Mouse (Mus musculus) telencephalon, adult 2 months (tissue): ENCODE results near the gene Uap1.

Experiments used
- DNase-seq: peaks from one replicate; pipeline ENCODE4 v3.0.0-alpha.2; 2011; ENCODE audit warnings: low read depth, low spot score

Uap1 gene

GRCm38 (mm10) chr1:170164913-170165312 lies 9.8 kb downstream of the Uap1 start:
- DNase-seq, result no peak

DNA sequence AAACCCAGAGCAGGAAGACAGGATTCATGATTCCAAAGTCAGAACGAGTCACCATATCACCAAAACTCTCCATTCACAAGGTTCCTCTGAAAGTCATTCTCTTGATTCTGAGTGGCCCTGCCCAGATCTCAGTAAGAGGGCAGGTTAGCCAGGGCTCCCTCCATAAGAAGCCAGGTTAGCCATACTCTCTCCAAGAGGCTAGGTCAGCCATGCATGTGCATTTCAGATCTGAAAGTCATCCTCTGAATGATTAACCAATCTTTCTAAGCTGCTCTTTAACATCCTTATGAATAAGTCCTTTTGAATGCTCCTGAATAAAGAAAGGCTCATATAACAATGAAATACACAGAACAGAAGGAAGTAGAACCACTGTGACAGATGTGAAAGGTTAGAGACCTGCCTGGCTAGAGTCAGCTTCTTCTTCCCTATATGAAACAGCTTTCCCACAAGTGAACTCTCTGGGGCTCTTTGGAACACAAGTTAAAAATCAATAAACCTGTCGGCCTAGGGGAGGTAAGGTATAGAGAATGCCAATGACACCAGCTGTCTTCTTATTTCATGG lies 10.6 kb downstream of the Uap1 start:
- no peak for DNase-seq

DNA sequence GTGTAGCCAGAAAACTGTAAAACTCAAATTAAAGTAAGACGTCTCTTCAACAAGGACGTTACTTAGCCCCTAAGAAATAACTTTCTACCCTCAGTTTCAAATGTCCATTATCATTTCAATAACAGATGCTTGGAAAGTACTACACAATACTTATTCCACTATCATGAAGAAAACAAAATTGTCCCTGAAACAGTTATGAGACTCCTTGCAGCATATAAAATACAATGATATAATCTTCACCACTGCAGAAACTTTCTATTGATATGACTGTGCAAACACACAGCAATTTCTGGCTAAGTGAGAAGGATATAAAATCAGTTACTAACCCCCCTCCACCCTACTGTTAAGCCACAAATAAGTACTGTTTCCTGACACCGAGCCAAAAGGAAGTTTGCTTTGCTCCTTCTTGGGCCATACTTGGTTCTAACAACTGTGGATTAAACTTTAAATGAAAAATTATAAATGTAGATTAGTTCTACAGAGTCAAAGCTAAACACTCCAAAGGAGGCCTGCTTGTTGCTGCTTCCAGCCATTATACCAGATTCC lies 11.3 kb downstream of the Uap1 start:
- DNase-seq, result no peak

GRCm38 (mm10) chr1:170161852-170162251 lies 12.9 kb downstream of the Uap1 start:
- no peak for DNase-seq

DNA sequence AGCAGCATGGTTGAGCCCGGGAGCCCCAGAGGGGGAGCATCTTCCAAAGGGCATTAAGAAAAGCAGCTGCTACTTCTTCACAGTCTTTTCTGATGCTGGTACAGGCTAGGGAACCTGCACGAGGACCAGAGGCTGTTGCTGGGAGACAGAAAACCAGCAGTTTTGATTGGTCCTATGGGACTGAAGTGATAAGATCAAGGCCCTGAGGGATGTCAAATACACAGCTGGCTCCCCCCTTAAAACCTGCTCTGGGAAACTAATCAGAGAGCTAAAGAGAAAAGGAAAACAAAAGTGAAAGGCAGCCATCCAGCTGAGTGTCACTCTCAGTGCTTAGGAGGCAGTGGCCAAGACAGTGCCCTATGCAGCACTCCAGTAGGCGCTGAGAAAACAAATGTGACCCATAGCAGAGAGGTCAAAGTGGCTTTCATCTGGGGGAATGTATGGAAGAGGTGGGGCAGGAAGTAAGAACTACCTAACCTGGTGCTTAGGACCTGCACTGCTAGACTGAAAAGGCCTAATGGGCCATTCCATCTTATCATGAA lies 14.3 kb downstream of the Uap1 start:
- no peak for DNase-seq

GRCm38 (mm10) chr1:170159707-170160106 lies 15.1 kb downstream of the Uap1 start:
- no peak for DNase-seq

DNA sequence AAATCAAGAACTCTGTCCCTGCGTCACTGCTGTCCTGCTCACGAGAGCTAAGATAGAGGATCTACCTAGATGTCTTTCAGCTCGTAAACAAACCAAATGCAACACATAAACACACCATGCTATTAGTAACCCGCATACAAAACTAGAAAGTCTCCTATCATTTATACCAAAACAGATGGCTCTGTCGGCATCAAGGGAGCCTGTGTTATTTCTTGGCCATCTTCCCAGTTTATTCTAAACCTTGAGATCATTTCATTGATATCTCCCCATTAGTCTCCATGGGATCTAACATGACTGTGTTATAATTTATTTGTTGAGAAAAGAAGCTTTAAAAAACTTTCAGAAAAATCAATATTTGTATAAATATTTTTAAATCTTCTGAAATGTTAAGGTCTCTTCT lies 19.0 kb downstream of the Uap1 start:
- DNase-seq, result no peak

DNA sequence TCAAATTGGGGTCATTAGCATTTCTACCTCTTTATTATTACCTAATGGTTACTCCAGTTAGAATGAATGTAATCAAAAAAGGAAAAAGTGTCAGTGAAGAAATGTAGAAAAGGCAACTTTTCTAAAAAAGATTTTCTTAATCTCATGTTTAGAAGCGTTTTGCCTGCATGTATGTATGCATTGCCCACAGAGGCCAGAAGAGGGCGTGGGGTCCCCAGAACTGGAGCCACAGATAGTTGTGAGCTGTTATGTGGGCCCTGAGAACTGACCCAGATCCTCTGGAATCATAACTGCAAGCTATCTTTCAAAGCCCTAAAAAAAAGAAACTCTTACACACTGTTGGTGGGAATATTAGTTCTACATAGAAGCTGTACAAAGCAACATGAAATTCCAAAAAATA lies 19.5 kb downstream of the Uap1 start:
- no peak for DNase-seq

DNA sequence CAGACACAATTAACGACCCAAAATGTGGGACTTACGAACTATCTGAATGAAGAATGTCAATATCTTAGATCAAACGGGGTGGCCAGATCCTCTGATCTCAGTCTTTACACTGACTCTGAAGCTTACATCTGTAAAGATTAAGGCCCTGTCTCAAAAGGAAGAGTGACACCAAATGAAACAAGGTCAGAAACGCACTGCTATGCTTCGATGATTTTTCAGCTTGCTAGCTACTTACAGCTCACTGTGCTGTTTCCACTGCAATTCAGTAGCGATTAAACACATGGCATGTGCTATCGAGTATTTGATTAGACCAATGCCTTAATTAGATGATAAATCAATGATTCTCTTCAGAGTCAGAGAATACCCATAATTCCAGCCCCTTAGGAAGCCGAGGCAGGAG lies 20.8 kb downstream of the Uap1 start:
- DNase-seq, result no peak

DNA sequence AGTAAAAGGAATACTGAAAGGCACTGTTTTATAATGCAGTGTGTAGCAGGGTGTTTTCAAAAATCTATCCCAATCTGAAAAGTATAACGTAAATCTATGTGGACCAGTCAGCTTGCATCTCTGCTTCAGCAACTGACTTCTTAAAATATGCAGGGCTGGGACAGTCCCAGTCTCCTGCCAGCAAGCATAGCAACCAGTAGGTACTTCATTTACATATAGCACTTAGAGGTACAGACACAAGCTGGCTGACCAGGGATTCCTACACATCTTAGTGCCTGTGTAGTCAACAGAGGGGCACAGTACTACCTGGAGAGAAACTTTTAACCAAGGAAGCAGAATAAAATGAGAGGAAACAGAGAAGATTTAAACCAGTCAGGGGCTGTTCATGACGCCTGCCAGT lies 22.2 kb downstream of the Uap1 start:
- no peak for DNase-seq

- DNase-seq, result no peak
These were observed 23.9 kb downstream of the Uap1 start for GRCm38 (mm10) chr1:170150870-170151269.

DNA sequence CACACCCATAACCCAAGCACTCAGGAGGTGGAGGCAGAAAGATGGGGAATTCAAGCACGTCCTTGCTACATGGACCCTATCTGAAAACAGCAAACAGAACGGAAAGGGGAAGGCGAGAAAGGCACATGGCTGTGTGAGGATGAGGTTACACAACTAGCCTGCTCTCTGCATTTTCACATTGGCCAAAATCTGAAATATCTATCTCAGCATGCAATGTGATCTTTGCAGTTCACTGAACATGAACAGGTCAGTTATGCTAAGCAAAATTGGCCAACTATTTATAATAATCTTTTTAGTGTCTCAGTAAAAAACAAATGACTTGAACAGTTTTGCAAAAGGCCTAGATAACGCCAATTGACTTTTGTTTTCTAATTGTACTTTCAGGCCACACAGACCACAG lies 25.0 kb downstream of the Uap1 start:
- no peak for DNase-seq

DNA sequence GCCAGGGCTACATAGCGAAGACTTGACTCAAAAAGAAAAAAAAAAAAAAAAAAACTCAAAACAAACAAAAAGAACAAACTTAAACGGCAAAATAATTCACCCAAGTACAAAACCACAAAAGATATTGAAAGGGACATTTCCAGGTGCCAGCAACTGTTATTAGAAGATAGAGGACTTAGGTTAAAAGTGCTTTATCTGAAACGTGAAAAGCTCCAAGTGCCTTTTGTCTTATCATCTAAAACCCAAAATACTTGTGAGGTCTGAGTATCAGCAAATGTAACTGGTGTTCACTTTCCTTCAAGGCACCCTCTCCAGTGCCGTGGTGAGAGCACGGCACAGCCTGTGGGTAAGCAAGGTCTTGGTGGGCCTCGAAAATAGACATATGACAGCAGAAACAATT lies 26.2 kb downstream of the Uap1 start:
- no peak for DNase-seq

DNA sequence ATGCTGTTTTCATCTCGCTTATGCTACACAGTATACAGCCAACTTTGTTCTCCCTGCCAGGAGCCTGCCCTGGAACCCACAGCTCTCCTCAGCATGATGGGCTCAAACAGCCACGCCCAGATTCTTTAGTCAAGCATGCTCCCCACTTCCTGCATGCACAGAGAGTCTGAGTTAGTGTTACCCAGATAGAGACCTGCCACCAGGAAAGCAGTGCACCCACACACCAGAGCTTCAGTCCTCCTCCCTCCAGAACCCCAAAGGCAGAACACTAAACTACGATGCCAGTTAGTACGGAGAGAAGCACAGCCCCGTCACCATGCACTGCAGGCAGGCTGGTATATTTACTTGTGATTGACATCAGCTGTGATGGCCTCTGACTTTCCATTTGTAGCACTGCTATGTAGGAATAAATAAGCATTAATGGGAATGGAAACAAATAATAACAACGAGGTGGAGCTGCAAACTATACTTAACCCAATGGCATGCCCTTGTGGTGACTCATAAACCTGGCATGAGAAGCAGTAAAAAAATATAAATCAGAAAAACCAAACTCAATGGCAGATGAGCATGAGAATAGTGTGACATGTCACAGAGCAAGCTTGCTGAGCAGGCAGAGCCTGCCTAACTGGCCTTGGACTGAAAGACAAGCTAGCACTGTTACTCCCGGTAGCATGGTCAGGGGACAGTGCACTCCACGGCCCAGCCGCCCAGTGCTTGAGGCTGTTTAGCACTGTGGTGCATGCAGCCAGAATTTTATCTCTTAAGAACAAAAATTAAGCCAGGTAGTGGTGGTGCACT lies 26.9 kb downstream of the Uap1 start:
- no peak for DNase-seq

- no peak for DNase-seq
These were observed 29.2 kb downstream of the Uap1 start for GRCm38 (mm10) chr1:170145606-170146005.

DNA sequence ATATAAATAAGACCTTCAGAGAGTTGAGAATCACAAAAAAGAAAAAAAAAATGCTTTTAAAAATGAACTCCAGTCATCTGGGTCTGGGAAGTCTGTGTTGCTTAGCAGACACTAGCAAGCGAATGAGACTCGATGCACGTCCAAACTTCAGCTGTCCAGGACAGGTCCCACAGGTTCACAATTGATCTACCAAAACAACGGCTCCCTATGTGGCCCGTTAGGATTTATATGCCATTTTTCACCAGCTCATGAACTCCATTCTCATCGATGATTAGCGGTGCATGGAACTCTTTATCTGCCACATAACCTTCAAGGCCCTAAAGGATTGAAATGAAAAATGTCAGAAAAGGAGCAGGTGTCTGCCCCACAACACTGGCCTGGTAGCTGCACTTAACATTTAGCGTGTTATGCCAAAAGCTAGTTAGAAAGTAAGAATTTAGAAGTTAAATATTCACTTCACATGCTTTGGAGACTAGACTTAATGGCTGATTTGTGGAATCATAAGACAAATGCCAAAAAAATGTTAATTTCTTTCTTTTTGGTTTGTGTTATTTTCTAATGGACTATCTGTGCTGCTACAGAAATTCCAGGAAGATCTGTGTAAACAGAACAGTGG lies 32.4 kb downstream of the Uap1 start:
- no peak for DNase-seq

- no peak for DNase-seq
These were observed 33.1 kb downstream of the Uap1 start for GRCm38 (mm10) chr1:170141626-170142025.

GRCm38 (mm10) chr1:170136351-170137009 lies 38.3 kb downstream of the Uap1 start:
- DNase-seq, result peak; percentile 66

GRCm38 (mm10) chr1:170134264-170134663 lies 40.5 kb downstream of the Uap1 start:
- no peak for DNase-seq

DNA sequence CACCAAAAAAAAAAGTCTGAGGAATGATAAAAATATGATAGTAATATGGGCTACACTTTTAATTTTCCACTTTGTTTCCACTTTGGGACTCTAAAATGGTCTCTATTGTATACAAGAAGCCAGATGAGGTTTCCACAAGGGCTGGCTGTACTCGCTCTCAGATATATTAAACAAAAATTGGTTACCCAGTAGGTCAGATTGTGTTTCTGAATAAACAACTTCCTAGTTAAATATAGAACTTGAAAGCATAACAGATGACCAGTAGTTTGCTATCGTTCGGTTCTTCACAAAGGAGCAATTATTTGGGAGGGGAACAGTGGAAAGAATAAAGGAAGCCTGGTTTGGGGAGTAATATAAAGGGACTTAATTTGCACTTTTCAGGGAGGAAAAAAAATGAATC lies 43.8 kb downstream of the Uap1 start:
- no peak for DNase-seq

DNA sequence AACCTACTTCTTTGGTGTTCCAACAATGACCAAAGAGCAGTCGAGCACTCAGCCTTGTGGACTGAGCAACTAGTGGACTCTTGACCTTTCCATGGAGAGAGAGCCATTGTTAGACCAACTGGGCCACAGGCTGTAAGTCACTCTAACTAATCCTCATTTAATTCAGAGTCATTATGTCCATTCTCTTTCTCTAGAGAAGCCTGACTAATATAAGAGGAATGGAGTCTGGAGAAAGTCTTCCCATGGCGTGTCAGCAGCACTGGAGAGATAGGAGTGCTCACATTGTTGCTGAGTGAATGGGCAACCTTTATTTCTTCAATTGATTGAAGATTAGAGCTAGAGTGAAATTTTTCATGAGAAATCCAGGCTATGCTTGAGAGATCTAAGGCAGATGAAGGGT lies 50.1 kb downstream of the Uap1 start:
- no peak for DNase-seq

DNA sequence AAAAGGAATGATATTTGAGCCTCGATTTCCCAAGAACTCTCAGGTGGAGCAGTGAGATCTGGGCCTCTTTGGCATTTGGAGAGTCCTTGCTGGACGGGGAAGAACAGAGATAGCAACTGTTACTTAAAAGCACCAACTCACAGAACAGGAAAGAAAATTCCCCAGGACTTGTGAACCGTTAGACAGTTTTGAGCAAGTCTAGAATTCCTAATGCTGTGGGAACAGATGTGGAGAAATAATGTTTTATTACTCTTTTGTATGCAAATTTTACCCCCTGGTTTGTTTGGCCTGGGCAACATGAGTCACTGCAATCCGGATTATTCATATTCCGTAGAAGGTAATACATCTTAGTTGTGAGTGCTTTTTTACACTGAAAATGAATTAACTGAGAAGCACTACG lies 61.1 kb downstream of the Uap1 start:
- DNase-seq, result no peak
